ENCODE assay signal across 22 mouse cellular contexts in the genomic region with DNA sequence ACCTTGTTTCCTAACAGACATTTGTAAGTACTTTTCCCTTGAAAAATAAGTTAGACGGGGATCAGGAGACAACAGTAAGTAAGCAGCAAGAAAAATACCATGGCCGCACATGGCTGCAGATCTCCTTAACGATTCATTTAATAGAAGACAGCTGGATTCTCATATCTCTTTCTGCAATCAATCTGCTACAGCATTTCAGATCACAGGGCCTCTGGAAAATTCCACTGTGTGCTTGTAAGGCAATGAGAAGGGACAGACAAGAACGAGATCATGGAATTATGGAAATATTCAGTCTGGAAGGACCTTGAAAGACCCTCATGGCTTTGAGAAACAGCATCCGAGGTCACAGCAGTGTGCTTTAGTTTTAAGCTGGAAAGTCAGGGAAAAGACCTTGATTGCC. TPM values are rescaled to one million over a fixed set of nuclear protein-coding genes. Genes with fewer than 3 reads are reported as not detected.
DNase-seq lines count a peak whose midpoint lies in the region; ATAC-seq and TF ChIP-seq lines count a peak whose summit lies in the region.
"Had no signal": no experiment of that assay in that cellular context is flagged by ENCODE, and none has a peak within 500 bp of the region (broad histone marks: within the 10 kb centered on the region; RNA-seq: fewer than 3 reads in every experiment).

No protein-coding gene starts in this region.

- H3K36me3 ChIP-seq in limb, embryonic 14.5 days (ENCODE audit: control insufficient read depth, insufficient read depth, low read length), result no peaks in the 10 kb centered on the region
- no peaks in the 10 kb centered on the region for H3K36me3 ChIP-seq in limb, embryonic 10.5 days
- no peaks in the 10 kb centered on the region for H3K36me3 ChIP-seq in embryonic facial prominence, embryonic 12.5 days
- H3K36me3 ChIP-seq in limb, embryonic 15.5 days, result no peaks in the 10 kb centered on the region
- no peaks in the 10 kb centered on the region for H3K36me3 ChIP-seq in forebrain, embryonic 13.5 days (ENCODE audit: poor library complexity, severe bottlenecking)
- H3K36me3 ChIP-seq: heart, embryonic 10.5 days; hindbrain, embryonic 12.5 days had no signal

- ATAC-seq in limb, embryonic 14.5 days (ENCODE audit: low FRiP score, low read depth), result no peak
- ATAC-seq in embryonic facial prominence, embryonic 12.5 days (ENCODE audit: insufficient number of reproducible peaks, insufficient read depth, low FRiP score, low TSS enrichment), result no peak
- ATAC-seq in limb, embryonic 15.5 days (ENCODE audit: insufficient number of reproducible peaks, low FRiP score, low TSS enrichment, low read depth), result no peak
- no peak for ATAC-seq in forebrain, embryonic 13.5 days
- ATAC-seq: forebrain, embryonic 16.5 days; hindbrain, embryonic 16.5 days; inflammation-experienced regulatory T-cells, adult 6 months; intestine, postnatal 0 days had no signal

- H3K27ac ChIP-seq in gastrocnemius, adult 2 months, result 0 out of 2 replicates have a peak overlapping the region, but pooled peaks have one; percentile 9
- H3K27ac ChIP-seq in limb, embryonic 14.5 days (replicated peaks; ENCODE audit: low read depth, low read length), result 0 out of 2 replicates have a peak overlapping the region, but pooled peaks have one; percentile 10
- no peak overlapping the region for H3K27ac ChIP-seq in limb, embryonic 10.5 days
- peak overlapping the region; percentile 56; the same call in 1 of the 2 replicates for H3K27ac ChIP-seq in embryonic facial prominence, embryonic 12.5 days
- peak overlapping the region; percentile 47 for H3K27ac ChIP-seq in limb, embryonic 15.5 days
- no peak overlapping the region for H3K27ac ChIP-seq in forebrain, embryonic 13.5 days
- H3K27ac ChIP-seq: heart, embryonic 10.5 days; hindbrain, embryonic 12.5 days had no signal

- WGBS in limb, embryonic 14.5 days, result 42% methylated on average over 5 of the region's 5 CpGs
- 67% methylated on average over 5 of the region's 5 CpGs for WGBS in limb, embryonic 10.5 days
- WGBS in embryonic facial prominence, embryonic 12.5 days, result 40% methylated on average over 5 of the region's 5 CpGs
- WGBS in limb, embryonic 15.5 days, result 35% methylated on average over 5 of the region's 5 CpGs
- WGBS in forebrain, embryonic 13.5 days, result 78% methylated on average over 5 of the region's 5 CpGs

- DNase-seq in gastrocnemius, adult 2 months, result no peak
- DNase-seq in gastrocnemius, postnatal 25 days, result no peak
- DNase-seq in limb, embryonic 14.5 days (ENCODE audit: low spot score), result peak; percentile 31
- no peak for DNase-seq in limb, embryonic 10.5 days (ENCODE audit: low spot score)
- no peak for DNase-seq in urinary bladder, postnatal 14 days (ENCODE audit: low spot score)
- DNase-seq: adrenal gland, postnatal 10 days; cerebellum, adult 11-12 months; cerebellum, adult 9-10 months; cerebellum, postnatal 25 days; heart, adult 18-20 months; heart, postnatal 10 days; heart, postnatal 4 days had no signal

- no peak overlapping the region for H3K4me3 ChIP-seq in gastrocnemius, adult 2 months
- H3K4me3 ChIP-seq in limb, embryonic 14.5 days (replicated peaks; ENCODE audit: low read length), result no peak overlapping the region
- no peak overlapping the region for H3K4me3 ChIP-seq in limb, embryonic 10.5 days
- H3K4me3 ChIP-seq in embryonic facial prominence, embryonic 12.5 days, result no peak overlapping the region
- no peak overlapping the region for H3K4me3 ChIP-seq in limb, embryonic 15.5 days
- H3K4me3 ChIP-seq in forebrain, embryonic 13.5 days, result no peak overlapping the region
- H3K4me3 ChIP-seq: heart, embryonic 10.5 days; hindbrain, embryonic 12.5 days had no signal

- no peaks in the 10 kb centered on the region for H3K9me3 ChIP-seq in limb, embryonic 14.5 days (ENCODE audit: control insufficient read depth, low read length)
- no peaks in the 10 kb centered on the region for H3K9me3 ChIP-seq in limb, embryonic 10.5 days (replicated peaks)
- no peaks in the 10 kb centered on the region for H3K9me3 ChIP-seq in embryonic facial prominence, embryonic 12.5 days
- no peaks in the 10 kb centered on the region for H3K9me3 ChIP-seq in limb, embryonic 15.5 days
- H3K9me3 ChIP-seq in forebrain, embryonic 13.5 days (replicated peaks), result no peaks in the 10 kb centered on the region
- H3K9me3 ChIP-seq: heart, embryonic 10.5 days; hindbrain, embryonic 12.5 days had no signal

- intact Hi-C loops in gastrocnemius, adult 2 months (cut with DNase I), result loop anchor here (2.0 to 5.0 kb wide), 3 partner anchors 73 to 183 kb away; no protein-coding TSS in a partner anchor

- no peak for TF ChIP-seq CTCF in gastrocnemius, adult 2 months (IDR thresholded peaks at IDR 0.05)

- peaks cover 9% of the 10 kb centered on the region; the same call in 1 of the 2 replicates for H3K4me1 ChIP-seq in limb, embryonic 14.5 days (ENCODE audit: control insufficient read depth, insufficient read depth, low read length)
- peaks cover 18% of the 10 kb centered on the region for H3K4me1 ChIP-seq in limb, embryonic 10.5 days
- peaks cover 33% of the 10 kb centered on the region; the same call in 1 of the 2 replicates for H3K4me1 ChIP-seq in embryonic facial prominence, embryonic 12.5 days
- H3K4me1 ChIP-seq in limb, embryonic 15.5 days, result peaks cover 35% of the 10 kb centered on the region
- H3K4me1 ChIP-seq in forebrain, embryonic 13.5 days, result no peaks in the 10 kb centered on the region

- no peak overlapping the region for H3K4me2 ChIP-seq in limb, embryonic 14.5 days (replicated peaks; ENCODE audit: low read depth, low read length, severe bottlenecking)
- no peak overlapping the region for H3K4me2 ChIP-seq in embryonic facial prominence, embryonic 12.5 days (replicated peaks)
- no peak overlapping the region for H3K4me2 ChIP-seq in limb, embryonic 15.5 days
- no peak overlapping the region for H3K4me2 ChIP-seq in forebrain, embryonic 13.5 days
- H3K4me2 ChIP-seq: hindbrain, embryonic 12.5 days had no signal

- H3K27me3 ChIP-seq in limb, embryonic 14.5 days (ENCODE audit: control insufficient read depth, insufficient read depth, low read length), result no peaks in the 10 kb centered on the region
- H3K27me3 ChIP-seq in limb, embryonic 10.5 days (ENCODE audit: low read depth, poor library complexity, severe bottlenecking), result peaks cover 25% of the 10 kb centered on the region; the same call in 1 of the 2 replicates
- H3K27me3 ChIP-seq in embryonic facial prominence, embryonic 12.5 days, result no peaks in the 10 kb centered on the region
- H3K27me3 ChIP-seq in limb, embryonic 15.5 days, result peaks cover 5% of the 10 kb centered on the region; the same call in 1 of the 2 replicates
- peaks cover 3% of the 10 kb centered on the region; the same call in 1 of the 2 replicates for H3K27me3 ChIP-seq in forebrain, embryonic 13.5 days

- H3K9ac ChIP-seq in limb, embryonic 14.5 days (ENCODE audit: low read depth, low read length, severe bottlenecking), result no peak overlapping the region
- no peak overlapping the region for H3K9ac ChIP-seq in embryonic facial prominence, embryonic 12.5 days
- no peak overlapping the region for H3K9ac ChIP-seq in limb, embryonic 15.5 days
- no peak overlapping the region for H3K9ac ChIP-seq in forebrain, embryonic 13.5 days
- H3K9ac ChIP-seq: hindbrain, embryonic 12.5 days had no signal

- TF ChIP-seq POLR2A in limb, embryonic 14.5 days (IDR thresholded peaks at IDR 0.05; ENCODE audit: borderline replicate concordance, extremely low read depth, insufficient read depth, insufficient read length), result no peak

RNA-seq across cellular contexts. Expression of a gene that starts 55.2 kb away (rescaled TPM):
- total RNA-seq in gastrocnemius, adult 2 months (2021), result 10 to 100 TPM; 12.5 to 15.3 TPM
- 10 to 100 TPM; 17.3 to 42.4 TPM for total RNA-seq in gastrocnemius, postnatal 25 days (2021)
- polyA plus RNA-seq in limb, embryonic 14.5 days (2012; rRNA removed), result 11.2 and 14.5 TPM in 2 replicates
- 11.1 and 12.0 TPM in 2 replicates for polyA plus RNA-seq in limb, embryonic 14.5 days (2014; fragmentation: Nextera tagmentation; extraction: Ambion mirVana)
- polyA plus RNA-seq in limb, embryonic 10.5 days (2016; fragmentation: Nextera tagmentation; extraction: Ambion mirVana), result 4.5 and 5.3 TPM in 2 replicates
- polyA plus RNA-seq in embryonic facial prominence, embryonic 12.5 days (2016; fragmentation: Nextera tagmentation; extraction: Ambion mirVana), result 7.4 and 7.5 TPM in 2 replicates
- polyA plus RNA-seq in limb, embryonic 15.5 days (2015; fragmentation: Nextera tagmentation; extraction: Ambion mirVana), result 7.9 and 11.3 TPM in 2 replicates
- 4.8 and 7.7 TPM in 2 replicates for polyA plus RNA-seq in forebrain, embryonic 13.5 days (2015; fragmentation: Nextera tagmentation; extraction: Ambion mirVana)
- total RNA-seq: CH12.LX had no signal

Comparison
In these comparisons a context has a peak if more than half of its experiments do, and no peak if none do; other contexts are left out.
1. H3K27ac ChIP-seq: peak in gastrocnemius, adult 2 months (single experiment), limb, embryonic 14.5 days (single experiment), embryonic facial prominence, embryonic 12.5 days (single experiment) and limb, embryonic 15.5 days (single experiment); none in limb, embryonic 10.5 days (single experiment) and forebrain, embryonic 13.5 days (single experiment).